Mouse (Mus musculus) left cerebral cortex, adult 9 months (tissue): ENCODE measurements around the gene Smc3.

Source experiments
- DNase-seq, 2 experiments: peaks; one replicate each; pipeline ENCODE4 v3.0.0; 2022; ENCODE audit warnings: low spot score in 2 of 2

The Smc3 gene

GRCm38 (mm10) chr19:53599757-53600539, at the start of gene Smc3:
Gene Smc3 (plus strand): TSS chr19:53600398.
- DNase-seq = peak; percentile 94 to 99

GRCm38 (mm10) chr19:53550972-53551371, 49.2 kb upstream of the Smc3 start:
- peak in 1 of 2 experiments; percentile 41 for DNase-seq

- DNase-seq = no peak
Observed at GRCm38 (mm10) chr19:53552216-53552786, 47.9 kb upstream of the Smc3 start.

DNA sequence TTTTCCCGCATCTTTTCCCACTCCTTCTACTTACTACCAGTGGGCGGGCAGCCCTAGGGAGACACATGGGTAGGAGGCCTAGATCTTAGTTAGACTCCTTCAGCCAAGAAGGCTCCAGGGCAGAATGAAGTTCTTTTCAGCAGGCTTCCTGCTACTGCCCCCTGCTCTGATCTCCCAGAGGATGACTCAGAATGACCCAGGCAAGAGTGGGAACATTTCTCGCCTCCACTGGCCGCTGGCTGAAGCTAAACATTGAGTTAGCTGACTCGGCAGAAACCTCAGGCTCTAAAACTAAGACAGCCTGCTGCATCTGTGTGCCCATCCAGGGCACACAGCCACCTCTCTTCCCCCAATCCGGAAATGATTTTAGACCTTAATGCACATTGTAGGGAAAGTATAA, 47.4 kb upstream of the Smc3 start:
- DNase-seq = no peak

GRCm38 (mm10) chr19:53554402-53554801, 45.8 kb upstream of the Smc3 start:
- DNase-seq = no peak

DNA sequence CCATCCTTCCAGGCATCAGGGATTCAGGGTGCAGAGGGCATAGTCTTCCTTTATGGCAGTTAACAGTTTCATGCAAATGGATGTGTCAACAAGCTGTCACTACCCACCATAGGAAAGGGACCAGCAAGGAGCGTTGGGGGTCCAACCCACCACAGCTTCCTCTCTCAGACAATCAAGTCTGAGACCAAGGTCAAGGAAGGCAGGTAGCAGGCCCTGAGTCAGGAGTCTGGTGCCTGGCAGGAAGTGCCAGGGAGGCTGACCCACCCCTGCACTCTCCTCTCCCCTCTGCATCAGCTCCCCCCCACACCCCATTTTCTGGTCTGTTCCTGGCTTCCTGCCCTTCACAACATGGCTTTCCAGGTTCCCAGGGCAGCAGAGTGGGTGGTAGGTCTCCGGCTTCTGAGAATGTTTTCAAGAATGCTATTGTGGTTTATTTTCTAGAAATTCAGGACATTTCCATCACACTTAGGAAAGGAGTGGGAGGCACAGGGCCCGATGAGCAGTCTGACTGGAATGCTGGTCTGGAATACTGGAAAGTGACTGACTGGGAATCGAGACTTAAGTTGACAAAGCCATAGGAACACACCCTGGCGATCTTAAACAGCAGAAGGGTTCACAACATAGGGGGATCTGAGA, 45.1 kb upstream of the Smc3 start:
- DNase-seq = no peak

GRCm38 (mm10) chr19:53556841-53557240, 43.4 kb upstream of the Smc3 start:
- no peak for DNase-seq

DNA sequence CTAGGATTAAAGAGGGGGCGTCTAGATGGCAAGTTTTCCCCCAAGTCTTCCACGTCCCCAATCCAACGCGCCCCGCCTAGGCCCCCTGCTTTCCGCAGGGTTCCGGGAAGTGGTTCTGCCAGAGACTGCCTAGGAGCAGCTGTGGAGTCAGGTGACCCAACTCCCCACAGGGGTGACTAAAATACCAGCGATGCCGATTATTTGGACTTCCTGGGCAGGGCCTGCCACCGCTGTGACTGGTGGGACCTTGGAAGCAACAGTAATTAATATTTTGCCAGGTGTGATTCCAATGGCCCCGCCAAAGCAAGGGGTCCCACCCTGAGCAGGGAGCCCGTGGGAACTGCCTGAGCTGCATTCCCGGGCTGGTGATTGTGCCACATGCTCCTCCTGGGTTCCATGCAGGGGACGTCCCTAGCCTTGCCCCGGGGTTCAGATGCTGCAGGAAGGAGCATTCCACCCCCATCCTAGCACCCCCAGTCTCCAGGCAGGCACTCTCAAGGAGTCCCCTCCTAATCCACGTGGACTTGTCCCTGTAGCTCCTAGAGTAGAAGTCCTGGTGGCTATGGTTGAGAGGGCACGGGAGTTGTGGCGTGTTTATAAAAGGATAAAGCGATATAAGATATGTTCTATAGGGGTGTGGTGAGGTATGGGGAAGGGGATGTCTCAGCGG, 42.8 kb upstream of the Smc3 start:
- no peak for DNase-seq

- DNase-seq = no peak
Observed at GRCm38 (mm10) chr19:53560436-53560835, 39.8 kb upstream of the Smc3 start.

DNA sequence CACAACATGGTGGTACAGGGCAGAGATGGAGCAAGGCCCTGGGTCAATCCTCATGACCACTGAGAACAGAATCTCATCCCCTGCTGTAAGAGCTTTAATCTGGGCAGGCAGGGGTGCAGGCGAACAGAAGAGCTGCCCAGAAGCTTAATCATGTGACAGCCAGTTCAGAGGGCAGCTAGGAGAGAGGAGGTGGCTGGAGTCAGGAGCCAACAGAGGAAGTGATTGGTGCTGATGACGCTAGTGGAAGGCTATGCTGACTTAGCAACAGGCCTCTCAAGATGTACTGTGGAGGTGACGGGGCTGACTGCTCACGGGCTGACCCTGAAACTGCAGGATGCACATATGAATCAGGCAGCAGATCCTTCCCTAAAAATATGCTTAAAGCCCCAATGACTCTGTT, 36.0 kb upstream of the Smc3 start:
- no peak for DNase-seq

GRCm38 (mm10) chr19:53565565-53566277, 34.5 kb upstream of the Smc3 start:
- DNase-seq = no peak

DNA sequence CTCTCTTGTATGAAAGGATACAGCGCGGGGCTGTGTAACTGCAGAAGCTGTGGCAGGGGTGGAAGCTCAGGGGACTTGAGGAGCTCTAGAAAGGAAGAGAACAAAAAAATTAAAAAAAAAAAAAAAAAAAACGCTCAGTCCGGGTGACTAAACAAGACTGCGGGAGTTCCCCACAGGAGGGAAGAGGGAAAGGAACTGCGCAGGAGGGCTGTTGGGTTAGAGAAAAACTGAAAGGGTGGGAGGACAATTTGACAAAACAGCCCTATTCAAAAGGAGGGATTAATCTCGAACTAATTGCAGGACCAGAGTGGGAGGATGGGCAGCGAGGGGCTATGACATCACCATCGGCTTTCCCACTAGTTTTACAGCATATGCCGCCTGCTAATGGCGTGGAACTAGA, 32.3 kb upstream of the Smc3 start:
- DNase-seq = no peak

GRCm38 (mm10) chr19:53568553-53568952, 31.6 kb upstream of the Smc3 start:
- no peak for DNase-seq

DNA sequence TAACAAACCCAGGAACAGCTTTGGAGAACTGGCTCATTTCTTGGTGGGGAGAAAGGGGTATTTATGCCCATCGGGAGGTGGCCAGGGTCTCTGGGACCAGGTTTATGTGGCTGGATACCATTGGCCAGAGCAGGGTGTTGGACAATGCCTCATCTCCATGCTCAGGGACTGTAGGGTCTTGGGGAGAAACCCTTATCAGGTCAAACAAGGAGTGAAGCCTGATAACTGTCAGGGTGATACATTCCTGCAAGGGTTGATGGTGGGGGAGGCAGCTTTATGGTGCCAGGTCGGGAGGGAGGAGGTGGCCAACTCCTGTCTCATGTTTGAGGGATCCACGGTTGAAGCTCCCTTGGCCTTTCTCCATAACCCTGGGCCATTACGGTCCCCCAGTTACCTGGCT, 29.1 kb upstream of the Smc3 start:
- no peak for DNase-seq

- no peak for DNase-seq
Observed at GRCm38 (mm10) chr19:53571501-53572428, 28.4 kb upstream of the Smc3 start.

DNA sequence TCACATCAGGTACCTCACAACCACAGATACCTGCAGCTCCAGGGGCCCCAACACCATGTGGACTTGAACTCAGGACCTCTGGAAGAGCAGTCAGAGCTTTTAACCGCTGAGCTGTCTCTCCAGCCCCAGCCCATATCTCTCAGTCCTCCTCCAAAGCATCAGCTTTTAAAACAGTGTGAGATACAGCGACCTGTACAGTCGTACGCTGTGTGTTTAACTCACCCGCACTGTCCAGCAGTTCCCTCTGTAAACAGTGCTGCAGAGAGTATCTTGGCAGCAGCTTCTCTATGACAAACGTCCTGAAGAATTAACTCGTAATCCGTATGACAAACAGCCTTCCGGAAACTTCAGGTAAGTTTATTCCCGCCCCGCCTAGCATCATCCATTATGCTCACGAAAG, 27.6 kb upstream of the Smc3 start:
- no peak for DNase-seq

DNA sequence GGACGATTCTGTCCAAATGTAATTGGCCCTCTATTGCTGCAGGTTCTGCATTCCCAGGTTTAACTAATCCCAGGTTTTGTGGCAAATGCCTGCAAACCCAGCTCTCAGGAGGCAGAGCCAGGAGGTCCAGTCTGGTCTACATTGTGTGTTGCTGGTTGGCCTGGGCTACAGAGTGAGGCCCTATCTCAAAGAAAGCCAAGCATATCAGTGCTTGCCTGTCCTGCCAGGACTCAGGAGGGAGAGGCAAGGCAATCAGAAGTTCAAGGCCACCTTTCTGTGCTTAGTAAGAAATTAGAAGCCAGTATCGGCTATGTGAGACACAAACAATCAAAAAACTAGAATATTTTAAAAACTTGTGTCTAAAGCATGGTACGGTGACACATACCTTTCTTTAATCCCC, 27.0 kb upstream of the Smc3 start:
- no peak for DNase-seq

- DNase-seq = no peak
Observed at GRCm38 (mm10) chr19:53574131-53574530, 26.1 kb upstream of the Smc3 start.

GRCm38 (mm10) chr19:53574546-53574945, 25.7 kb upstream of the Smc3 start:
- no peak for DNase-seq

DNA sequence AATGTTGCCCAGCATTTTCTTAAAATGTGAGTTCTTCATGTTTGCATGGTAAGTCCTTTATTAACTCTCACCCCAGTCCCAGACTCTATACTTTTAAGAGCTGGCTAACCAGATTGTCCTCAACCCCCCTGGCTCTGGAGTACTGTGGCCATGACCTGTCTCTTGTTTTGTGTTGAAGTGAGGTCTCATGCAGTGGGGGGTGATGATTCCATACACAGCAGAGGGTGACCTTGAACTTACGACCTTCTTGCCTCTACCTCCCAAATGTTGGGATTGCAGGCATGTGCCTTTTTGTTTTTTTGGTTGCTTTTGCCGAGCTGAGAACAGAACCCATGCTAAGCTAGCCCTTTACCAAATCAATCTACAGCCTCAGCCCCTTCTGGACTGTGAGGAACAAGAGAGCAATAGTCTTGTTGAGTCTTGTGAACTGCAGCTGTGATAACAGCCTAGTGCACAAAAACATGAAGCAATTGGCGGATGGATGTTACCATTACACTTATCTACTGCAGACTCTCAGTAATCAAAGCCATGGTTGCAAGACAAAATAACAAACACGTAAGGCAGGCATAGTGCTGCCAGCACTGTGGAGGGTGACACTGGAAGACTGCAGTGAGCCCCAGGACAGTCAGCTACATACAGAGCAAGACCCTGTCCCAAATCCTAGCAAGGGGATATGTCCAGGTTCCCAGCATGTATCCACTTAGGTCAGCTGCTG, 24.7 kb upstream of the Smc3 start:
- DNase-seq = no peak
